Mouse (Mus musculus) hematopoietic multipotent progenitor cell, adult 10-12 weeks (in vitro differentiated cells): ENCODE data around the gene D5Ertd579e. TPM values are rescaled to one million over a fixed set of nuclear protein-coding genes. Genes with fewer than 3 reads are reported as not detected.

ENCODE experiments used
- polyA plus RNA-seq: library from polyadenylated mRNA; stranded (reverse); fragments of >175 nt; gene quantifications from 2 replicates; pipeline ENCODE4 v1.2.3, GENCODE M21; 2012; ENCODE audit warnings: low replicate concordance

Gene D5Ertd579e
- polyA plus RNA-seq: 4.8 and 6.3 TPM in 2 replicates

DNA sequence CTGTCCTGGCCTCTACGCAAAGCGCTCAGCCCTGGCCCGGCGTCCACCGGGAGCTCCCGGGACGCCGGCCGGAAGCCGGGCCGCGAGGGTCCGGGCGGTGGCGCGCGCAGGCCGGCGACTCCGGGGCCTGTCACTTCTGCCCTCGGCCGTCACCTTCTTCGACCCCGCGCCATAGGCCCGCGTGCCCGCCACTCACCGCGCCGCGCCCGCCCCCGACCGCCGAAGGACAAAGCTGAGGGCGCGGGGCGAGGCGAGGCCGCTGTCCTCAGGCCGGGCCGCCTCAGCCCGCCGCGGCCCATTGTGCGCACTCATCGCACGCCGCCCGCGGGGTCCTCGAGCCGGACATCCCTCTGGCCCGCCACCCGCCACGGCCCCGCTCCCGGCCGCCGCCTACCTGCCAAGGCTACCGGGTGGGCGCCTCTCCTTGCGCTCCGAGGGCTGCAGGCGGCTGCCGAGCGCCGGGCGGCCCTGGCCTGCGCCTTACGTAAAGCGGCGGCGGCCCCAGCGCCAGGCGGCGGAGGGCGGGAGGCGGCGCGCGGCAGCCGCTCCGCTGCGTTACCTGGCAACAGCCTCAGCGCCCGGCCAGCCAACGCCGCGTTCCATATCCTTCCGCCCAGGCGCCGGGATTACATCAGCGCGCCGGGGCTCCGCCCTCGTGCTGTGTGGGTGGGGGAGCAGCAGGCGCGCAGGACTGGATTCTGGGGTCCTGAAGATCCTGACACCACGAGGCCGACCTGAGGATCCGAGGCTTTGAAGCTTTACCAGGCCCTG is at the start of gene D5Ertd579e:
D5Ertd579e (minus strand) TSS at position 564 of the 771 bp plus-strand sequence.

DNA sequence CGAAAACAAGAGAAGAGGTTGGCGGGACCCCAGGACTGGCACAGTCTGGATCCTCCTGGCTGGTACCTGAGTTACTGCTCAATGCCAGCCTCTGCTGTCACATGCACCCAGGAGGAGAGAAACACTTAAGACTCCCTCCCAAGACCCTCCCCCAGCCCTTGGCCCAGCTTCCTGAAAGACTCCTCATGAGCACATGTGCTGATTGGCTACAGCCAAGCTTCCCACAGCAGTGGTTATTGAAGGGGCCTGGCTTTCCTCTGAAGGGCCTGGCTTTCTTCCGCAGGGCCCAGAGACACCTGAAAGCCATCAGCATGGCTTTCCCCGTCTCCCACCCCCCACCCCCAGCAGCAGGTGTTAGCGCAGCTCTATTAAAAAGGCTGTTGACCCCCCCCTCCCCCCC is 102.6 kb downstream of the D5Ertd579e start, which contains the start of gene Tbc1d14:
Tbc1d14 (minus strand) TSS at position 101 of the 400 bp plus-strand sequence.

Other genes starting within 250 kb of the D5Ertd579e start
- 3.4 and 8.9 TPM in 2 replicates for gene Grpel1, start 231.0 kb downstream of the D5Ertd579e start, polyA plus RNA-seq
- 21.0 and 36.6 TPM in 2 replicates for gene Tada2b, start 211.7 kb downstream of the D5Ertd579e start, polyA plus RNA-seq
- gene Ccdc96, start 211.4 kb downstream of the D5Ertd579e start, polyA plus RNA-seq: 0.04 and 0.10 TPM in 2 replicates
- 44.2 and 46.9 TPM in 2 replicates for gene Tbc1d14, start 102.7 kb downstream of the D5Ertd579e start, polyA plus RNA-seq
- gene Bloc1s4, start 52.6 kb upstream of the D5Ertd579e start, polyA plus RNA-seq: 17.7 and 39.4 TPM in 2 replicates
- 59.2 and 94.7 TPM in 2 replicates for gene Mrfap1, start 100.7 kb upstream of the D5Ertd579e start, polyA plus RNA-seq
- 85.1 and 163 TPM in 2 replicates for gene Man2b2, start 134.6 kb upstream of the D5Ertd579e start, polyA plus RNA-seq
- gene Ppp2r2c, start 172.5 kb upstream of the D5Ertd579e start, polyA plus RNA-seq: 0.12 TPM in 1 of 2 replicates, not detected in the other